Mouse (Mus musculus): ENCODE results near the gene Scml4. TPM values are rescaled to one million over a fixed set of nuclear protein-coding genes. Genes with fewer than 3 reads are reported as not detected.
A peak's percentile ranks its signal among the peaks of the same experiment; 100 is the strongest.

The Scml4 gene
- 1.2 and 1.4 TPM in 2 replicates for polyA plus RNA-seq (2015; fragmentation: Nextera tagmentation; extraction: Ambion mirVana)

DNA sequence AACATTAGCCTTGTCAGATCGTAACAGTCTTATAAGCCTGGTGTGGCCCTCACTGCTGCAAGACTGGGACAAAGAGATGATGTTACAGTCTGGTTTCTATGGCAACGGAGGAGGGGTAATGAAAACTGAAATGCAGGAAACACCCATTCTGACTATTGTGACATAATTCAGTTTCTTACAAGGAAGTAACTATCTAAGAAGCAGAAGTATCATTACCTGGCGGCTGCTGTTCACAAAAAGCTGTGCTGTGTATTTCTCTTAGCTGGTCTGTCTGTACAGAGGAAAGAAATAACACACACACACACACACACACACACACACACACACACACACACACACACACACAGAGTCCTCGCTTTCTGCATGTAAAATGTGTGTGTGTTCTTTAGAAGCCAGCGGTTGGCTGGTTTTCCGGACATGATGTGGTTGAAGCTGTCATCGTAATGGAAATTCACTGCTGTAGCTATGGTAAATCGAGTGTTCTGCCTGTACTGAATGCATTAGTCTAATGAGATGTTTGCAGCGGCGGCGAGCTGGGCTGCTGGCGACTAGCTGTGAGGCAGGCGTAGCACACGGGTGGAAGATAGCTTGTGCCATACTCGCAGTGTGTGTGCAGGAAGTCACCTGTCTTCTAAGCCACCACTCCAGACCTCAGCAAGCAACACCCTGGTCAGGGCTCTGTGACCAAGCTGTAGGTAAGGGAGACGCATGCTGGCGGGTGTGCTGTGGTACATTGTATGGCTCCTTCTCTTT is at the start of gene Scml4:
Gene Scml4, plus strand, starts transcription at position 212 of the 753 bp plus-strand sequence.
- H3K36me3 ChIP-seq = no peaks in the 10 kb centered on the region
- 25% methylated on average over 17 of the region's 17 CpGs for WGBS
- H3K4me1 ChIP-seq = peaks cover 45% of the 10 kb centered on the region
- H3K9me3 ChIP-seq = no peaks in the 10 kb centered on the region
- peak within 1 kb of the TSS; percentile 16; the same call in 1 of the 2 replicates for H3K9ac ChIP-seq
- 0 out of 2 replicates have a peak, but pooled peaks have one; percentile 56 for ATAC-seq (ENCODE audit: insufficient number of reproducible peaks, insufficient read depth, low FRiP score, low TSS enrichment, low read depth)
- no peaks in the 10 kb centered on the region for H3K27me3 ChIP-seq
- H3K27ac ChIP-seq = peak within 1 kb of the TSS; percentile 52
- peak within 1 kb of the TSS; percentile 59 for H3K4me2 ChIP-seq
- H3K4me3 ChIP-seq = peak within 1 kb of the TSS; percentile 30

DNA sequence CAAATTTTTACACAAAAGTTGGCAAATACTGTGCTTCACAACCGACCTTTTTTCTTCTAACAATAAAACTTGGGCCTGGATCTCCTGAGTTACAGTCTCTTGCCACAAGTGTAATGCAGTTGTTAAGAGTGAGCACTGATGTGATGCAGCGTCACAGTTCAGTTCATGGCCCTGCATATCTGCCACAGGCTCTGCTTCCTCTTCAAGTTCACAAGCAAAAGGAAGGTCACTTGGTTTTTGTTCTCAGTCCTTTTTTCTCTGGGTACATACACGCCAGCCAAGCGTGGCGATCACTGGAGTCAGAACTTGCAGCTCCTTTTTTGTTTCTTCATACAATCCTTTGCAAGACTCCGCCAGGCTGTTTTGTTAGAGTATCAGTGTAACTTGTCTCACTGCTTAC is 34.2 kb upstream of the Scml4 start:
- Histone ChIP-seq H3K4me1 (no peaks in the 10 kb centered on the region), H3K27ac (no peak overlapping the region), H3K36me3 (peaks cover 75% of the 10 kb centered on the region), H3K4me3 (no peak overlapping the region), H3K9ac (no peak overlapping the region), H3K4me2 (no peak overlapping the region), H3K9me3 (no peaks in the 10 kb centered on the region), H3K27me3 (no peaks in the 10 kb centered on the region)
- WGBS = 87% methylated on average over 6 of the region's 6 CpGs
- ATAC-seq (ENCODE audit: insufficient number of reproducible peaks, insufficient read depth, low FRiP score, low TSS enrichment, low read depth) = no peak

DNA sequence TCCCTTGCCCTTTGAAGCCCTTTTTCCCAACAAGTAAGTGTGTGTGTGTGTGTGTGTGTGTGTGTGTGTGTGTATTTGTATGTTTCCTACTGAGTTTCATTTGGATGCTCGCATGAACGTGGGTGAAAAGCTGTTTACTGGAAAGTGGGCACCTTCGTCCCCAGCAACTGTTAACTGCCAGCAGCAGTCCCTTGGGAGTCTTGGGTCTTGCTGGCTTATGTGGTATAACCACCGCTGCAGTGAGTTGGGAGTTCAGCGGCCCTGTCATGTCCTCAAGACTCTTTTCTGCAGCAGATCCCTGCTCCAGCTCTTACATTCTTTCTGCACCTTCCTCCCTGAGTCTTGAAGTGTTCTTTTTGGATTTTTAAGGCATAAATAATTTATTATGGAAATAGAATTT is 33.0 kb upstream of the Scml4 start:
- 82% methylated on average over 5 of the region's 5 CpGs for WGBS
- Histone ChIP-seq H3K36me3 (peaks cover 72% of the 10 kb centered on the region), H3K4me1 (no peaks in the 10 kb centered on the region)

DNA sequence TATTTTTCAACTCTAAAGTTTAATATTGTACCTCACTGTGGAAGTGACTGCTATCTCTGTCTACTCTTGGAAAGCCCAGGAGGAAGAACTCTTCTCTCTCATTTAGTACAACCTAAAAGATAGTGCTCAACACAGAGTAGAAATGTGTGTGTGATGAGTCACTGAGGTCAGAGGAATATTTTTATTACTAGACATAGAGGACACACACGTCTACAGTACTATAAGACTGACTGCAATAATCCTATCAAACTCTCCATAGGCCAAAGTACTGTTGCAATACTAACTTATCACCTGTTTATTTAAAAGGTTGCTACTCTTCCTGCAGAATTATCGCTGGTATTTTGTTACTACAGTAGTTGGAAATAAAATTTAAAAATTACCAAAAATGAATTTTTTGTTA is 30.2 kb upstream of the Scml4 start:
- H3K27me3 ChIP-seq = no peaks in the 10 kb centered on the region
- no peak overlapping the region for H3K4me2 ChIP-seq
- ATAC-seq (ENCODE audit: insufficient number of reproducible peaks, insufficient read depth, low FRiP score, low TSS enrichment, low read depth) = no peak
- no peak overlapping the region for H3K4me3 ChIP-seq
- peaks cover 69% of the 10 kb centered on the region for H3K36me3 ChIP-seq
- no peak overlapping the region for H3K9ac ChIP-seq
- H3K9me3 ChIP-seq = no peaks in the 10 kb centered on the region
- H3K4me1 ChIP-seq = no peaks in the 10 kb centered on the region
- 86% methylated on average over 2 of the region's 2 CpGs for WGBS
- H3K27ac ChIP-seq = no peak overlapping the region

More for the DNA sequence above, 33.0 kb upstream of the Scml4 start:
- no peak overlapping the region for H3K4me2 ChIP-seq
- H3K27ac ChIP-seq = no peak overlapping the region
- no peak for ATAC-seq (ENCODE audit: insufficient number of reproducible peaks, insufficient read depth, low FRiP score, low TSS enrichment, low read depth)
- no peak overlapping the region for H3K4me3 ChIP-seq
- no peaks in the 10 kb centered on the region for H3K9me3 ChIP-seq
- H3K27me3 ChIP-seq = no peaks in the 10 kb centered on the region
- H3K9ac ChIP-seq = no peak overlapping the region

DNA sequence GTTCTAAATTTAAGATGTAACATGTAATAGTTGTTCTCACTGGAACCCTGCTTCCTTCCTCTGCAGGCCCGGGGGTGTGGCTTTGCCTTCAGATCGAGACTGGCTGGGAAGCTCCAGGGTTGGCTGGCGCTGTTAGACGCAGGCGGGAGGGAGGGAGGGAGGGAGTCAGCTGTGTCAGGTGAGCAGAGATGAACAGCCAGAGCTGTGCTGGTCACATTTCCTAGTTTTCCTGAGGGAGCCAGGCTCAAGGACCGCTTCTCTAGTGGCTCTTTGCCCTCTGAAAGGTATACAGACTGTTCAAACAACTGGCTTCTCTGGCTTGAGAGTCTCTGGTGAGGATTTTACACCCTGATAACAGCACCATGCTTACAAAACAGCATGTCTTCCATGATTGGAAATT is 29.8 kb upstream of the Scml4 start:
- peaks cover 69% of the 10 kb centered on the region for H3K36me3 ChIP-seq
- ATAC-seq (ENCODE audit: insufficient number of reproducible peaks, insufficient read depth, low FRiP score, low TSS enrichment, low read depth) = no peak
- H3K9me3 ChIP-seq = no peaks in the 10 kb centered on the region
- no peak overlapping the region for H3K4me2 ChIP-seq
- H3K27ac ChIP-seq = no peak overlapping the region
- H3K4me3 ChIP-seq = no peak overlapping the region
- H3K4me1 ChIP-seq = no peaks in the 10 kb centered on the region
- 50% methylated on average over 6 of the region's 6 CpGs for WGBS
- H3K27me3 ChIP-seq = no peaks in the 10 kb centered on the region
- H3K9ac ChIP-seq = no peak overlapping the region

DNA sequence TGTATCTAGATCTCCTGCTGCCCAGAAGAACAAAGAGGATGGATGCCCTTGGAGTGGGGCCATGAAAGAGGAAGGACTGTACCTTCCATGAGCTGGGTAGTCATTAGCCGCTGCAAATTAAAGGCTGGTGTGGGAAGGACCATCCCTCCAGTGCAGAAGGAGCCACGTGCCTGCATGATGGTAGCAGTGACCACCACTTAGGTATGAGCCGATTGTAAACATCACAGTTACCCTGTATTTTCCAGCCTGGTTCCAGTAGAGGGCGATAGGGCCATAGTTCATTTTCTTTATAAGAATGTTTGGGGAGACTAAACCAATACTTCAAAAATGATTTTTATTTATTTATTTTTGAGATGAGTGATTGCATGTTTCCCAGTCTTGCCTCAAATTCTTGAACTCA is 27.5 kb upstream of the Scml4 start:
- H3K36me3 ChIP-seq = peaks cover 76% of the 10 kb centered on the region
- no peak overlapping the region for H3K9ac ChIP-seq
- no peak overlapping the region for H3K4me3 ChIP-seq
- H3K4me1 ChIP-seq = no peaks in the 10 kb centered on the region
- H3K27me3 ChIP-seq = no peaks in the 10 kb centered on the region
- no peak overlapping the region for H3K27ac ChIP-seq
- H3K9me3 ChIP-seq = no peaks in the 10 kb centered on the region
- 43% methylated on average over 4 of the region's 4 CpGs for WGBS
- no peak overlapping the region for H3K4me2 ChIP-seq
- ATAC-seq (ENCODE audit: insufficient number of reproducible peaks, insufficient read depth, low FRiP score, low TSS enrichment, low read depth) = no peak

DNA sequence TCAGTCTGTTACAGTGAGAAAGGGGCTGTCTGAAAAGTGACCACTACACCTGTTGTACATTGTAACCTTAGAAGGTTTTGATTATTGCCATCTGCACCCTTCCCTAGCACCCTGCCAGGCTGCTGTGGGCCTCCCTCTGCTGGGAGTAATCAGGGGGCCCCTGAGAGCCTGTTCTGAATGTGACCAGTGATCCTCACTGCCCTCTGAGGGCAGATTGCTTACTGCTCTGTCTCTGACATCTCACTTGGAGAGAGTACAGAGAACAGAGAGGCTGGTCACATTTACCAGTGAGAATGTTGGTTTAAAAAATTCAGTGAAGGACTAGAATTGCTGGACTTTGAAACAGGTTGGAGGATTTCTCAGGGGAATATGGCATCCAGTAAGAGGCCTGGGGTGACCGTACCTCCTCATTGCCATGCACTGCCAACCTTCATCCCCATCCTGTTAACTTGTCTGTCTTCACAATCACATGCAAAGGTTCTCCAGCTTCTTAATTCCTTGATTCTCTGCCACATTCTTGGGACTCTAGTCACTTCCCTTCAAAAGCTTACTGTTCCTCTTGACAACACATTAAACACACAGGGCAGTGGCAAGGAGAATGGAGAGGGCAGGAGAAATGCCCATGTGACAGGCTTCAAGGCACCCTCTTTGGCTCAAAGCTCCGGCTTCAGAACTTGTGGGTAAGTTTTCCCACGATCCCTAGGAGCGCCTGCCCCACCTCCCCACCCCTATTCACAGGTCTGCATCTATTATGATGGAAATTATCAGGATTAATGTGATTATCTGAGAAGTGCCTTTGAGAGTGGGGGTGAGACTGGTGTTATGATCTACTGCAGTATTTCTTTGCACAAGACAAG is 26.1 kb upstream of the Scml4 start:
- Histone ChIP-seq H3K4me1 (no peaks in the 10 kb centered on the region), H3K27ac (no peak overlapping the region), H3K9me3 (no peaks in the 10 kb centered on the region), H3K9ac (no peak overlapping the region), H3K27me3 (no peaks in the 10 kb centered on the region), H3K4me3 (no peak overlapping the region), H3K36me3 (peaks cover 68% of the 10 kb centered on the region), H3K4me2 (no peak overlapping the region)
- ATAC-seq (ENCODE audit: insufficient number of reproducible peaks, insufficient read depth, low FRiP score, low TSS enrichment, low read depth) = no peak
- WGBS = 81% methylated on average over 4 of the region's 4 CpGs

DNA sequence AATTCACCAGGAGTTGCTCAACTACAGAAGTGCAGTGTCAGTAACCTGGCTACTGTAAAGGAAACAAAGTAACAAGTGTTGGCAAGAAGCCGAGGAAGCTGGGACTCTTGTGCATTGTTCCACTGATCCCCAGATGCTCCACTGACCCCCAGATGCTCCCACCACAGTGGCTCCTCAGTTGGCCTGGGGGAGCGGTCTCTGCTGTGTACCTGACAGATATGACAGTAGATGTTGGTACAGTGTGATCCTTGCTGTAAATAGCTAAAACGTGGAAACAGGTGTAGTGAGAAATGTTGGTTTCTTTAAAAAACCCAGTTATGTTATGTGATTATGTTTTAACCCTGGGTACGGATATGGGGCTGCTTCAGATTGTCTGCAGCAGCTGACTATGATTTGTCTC is 22.1 kb upstream of the Scml4 start:
- Histone ChIP-seq H3K27ac (no peak overlapping the region), H3K4me3 (no peak overlapping the region), H3K27me3 (no peaks in the 10 kb centered on the region), H3K9ac (no peak overlapping the region), H3K4me2 (no peak overlapping the region), H3K4me1 (no peaks in the 10 kb centered on the region), H3K36me3 (peaks cover 49% of the 10 kb centered on the region), H3K9me3 (no peaks in the 10 kb centered on the region)
- 83% methylated on average over 4 of the region's 4 CpGs for WGBS
- ATAC-seq (ENCODE audit: insufficient number of reproducible peaks, insufficient read depth, low FRiP score, low TSS enrichment, low read depth) = no peak

DNA sequence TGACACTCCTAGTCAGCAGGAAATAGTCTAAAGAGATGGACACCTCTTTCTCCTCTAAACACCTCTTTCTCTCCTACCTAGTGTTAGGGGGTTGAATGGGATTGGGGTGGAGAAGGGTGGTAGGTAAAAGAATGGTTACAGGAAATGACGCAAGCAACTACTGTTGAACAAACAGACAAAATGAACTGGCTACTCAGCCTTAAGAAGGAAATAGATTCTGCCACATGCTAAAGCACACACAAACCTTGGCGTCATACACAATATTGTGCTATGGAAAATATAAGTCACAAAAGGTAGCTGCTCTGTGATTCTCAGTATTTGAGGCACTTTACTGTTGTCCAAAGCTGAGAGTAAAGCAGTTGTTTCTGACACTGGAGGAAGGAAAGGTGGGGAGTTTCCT is 21.4 kb upstream of the Scml4 start:
- no peaks in the 10 kb centered on the region for H3K27me3 ChIP-seq
- no peak overlapping the region for H3K9ac ChIP-seq
- H3K4me1 ChIP-seq = no peaks in the 10 kb centered on the region
- 99% methylated on average over 2 of the region's 2 CpGs for WGBS
- no peak for ATAC-seq (ENCODE audit: insufficient number of reproducible peaks, insufficient read depth, low FRiP score, low TSS enrichment, low read depth)
- H3K4me2 ChIP-seq = no peak overlapping the region
- H3K27ac ChIP-seq = no peak overlapping the region
- no peaks in the 10 kb centered on the region for H3K9me3 ChIP-seq
- peaks cover 47% of the 10 kb centered on the region for H3K36me3 ChIP-seq
- H3K4me3 ChIP-seq = no peak overlapping the region

DNA sequence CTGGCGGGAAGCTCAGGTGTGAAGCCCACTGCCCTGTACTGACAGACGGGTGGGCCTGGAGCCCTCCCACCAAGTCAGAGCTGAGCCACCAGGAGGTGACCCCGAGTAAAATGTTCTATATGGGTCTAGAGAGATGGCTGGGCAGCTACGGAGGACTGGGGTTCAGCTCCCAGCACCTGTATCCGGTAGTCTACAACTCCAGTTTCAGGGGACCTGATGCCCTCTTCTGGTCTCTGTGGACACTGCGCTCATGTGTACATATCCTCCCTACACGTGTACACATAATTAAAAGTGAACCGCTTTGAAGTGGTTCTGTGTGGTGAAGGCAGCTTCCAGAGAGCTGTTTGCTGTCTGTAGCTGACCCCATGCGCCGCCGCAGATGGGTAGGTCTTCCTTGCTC is 20.1 kb upstream of the Scml4 start:
- no peak for ATAC-seq (ENCODE audit: insufficient number of reproducible peaks, insufficient read depth, low FRiP score, low TSS enrichment, low read depth)

DNA sequence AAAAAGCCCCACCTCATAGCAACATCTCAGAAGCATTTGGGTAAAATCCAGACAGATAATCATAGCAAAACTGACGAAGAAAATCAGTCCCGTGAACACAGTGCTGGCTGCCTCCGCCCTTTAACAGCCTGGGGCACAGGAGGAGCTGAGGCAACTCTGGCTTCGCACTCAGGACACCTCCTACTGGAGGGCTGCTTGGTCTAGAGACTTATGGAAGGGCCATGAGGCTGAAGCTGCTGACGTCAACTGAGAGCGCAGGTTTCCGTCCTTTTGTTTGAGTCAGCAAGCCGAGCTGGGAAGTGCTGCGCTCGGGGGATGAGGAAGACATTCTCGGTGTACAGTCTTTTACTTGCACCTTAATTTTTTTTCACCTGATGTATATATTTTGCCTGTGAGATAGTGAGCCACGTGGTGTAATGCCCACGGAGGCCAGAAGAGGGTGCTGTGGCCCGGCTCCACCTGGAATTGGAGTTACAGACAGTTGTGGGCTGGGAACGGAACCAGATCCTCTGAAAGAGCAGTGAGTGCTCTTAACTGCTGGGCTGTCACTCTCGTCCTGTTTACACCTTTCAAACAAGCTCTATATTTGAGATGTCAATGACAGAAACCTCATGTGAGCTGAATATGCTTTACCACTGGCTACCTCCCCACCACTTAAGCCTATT is 18.5 kb upstream of the Scml4 start:
- Histone ChIP-seq H3K9ac (no peak overlapping the region), H3K4me3 (no peak overlapping the region), H3K9me3 (no peaks in the 10 kb centered on the region), H3K27me3 (no peaks in the 10 kb centered on the region), H3K27ac (no peak overlapping the region), H3K4me1 (no peaks in the 10 kb centered on the region), H3K36me3 (peaks cover 20% of the 10 kb centered on the region), H3K4me2 (no peak overlapping the region)
- ATAC-seq (ENCODE audit: insufficient number of reproducible peaks, insufficient read depth, low FRiP score, low TSS enrichment, low read depth) = no peak
- 65% methylated on average over 16 of the region's 16 CpGs for WGBS

More for the DNA sequence above, 20.1 kb upstream of the Scml4 start:
- Histone ChIP-seq H3K9me3 (no peaks in the 10 kb centered on the region), H3K9ac (no peak overlapping the region), H3K4me2 (no peak overlapping the region), H3K27me3 (no peaks in the 10 kb centered on the region), H3K27ac (no peak overlapping the region), H3K36me3 (peaks cover 34% of the 10 kb centered on the region), H3K4me1 (no peaks in the 10 kb centered on the region), H3K4me3 (no peak overlapping the region)
- 93% methylated on average over 11 of the region's 11 CpGs for WGBS
